Comparison of ENCODE assay signal across 26 mouse cellular contexts in the genomic region with DNA sequence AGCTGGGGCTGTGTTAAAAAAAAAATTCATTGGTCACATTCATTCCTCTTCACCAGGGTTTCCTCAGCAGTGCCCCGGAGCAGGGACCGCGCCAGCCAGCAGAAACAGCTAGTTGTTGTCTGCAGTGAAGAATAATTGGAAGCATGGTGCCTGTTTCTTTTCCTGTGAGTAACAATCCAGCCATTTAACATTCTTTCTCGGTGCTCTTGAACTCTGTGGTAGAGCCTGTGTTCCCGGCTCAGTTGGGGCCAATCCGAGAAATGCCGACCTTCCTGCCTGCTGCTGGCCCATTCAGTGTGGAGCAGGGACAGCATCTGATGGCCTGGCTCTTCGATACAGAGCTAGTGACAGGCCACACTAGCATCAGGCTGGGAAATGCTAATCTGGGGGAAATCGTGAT.
DNase-seq lines count a peak whose midpoint lies in the region; ATAC-seq and TF ChIP-seq lines count a peak whose summit lies in the region.
"Had no signal": no experiment of that assay in that cellular context is flagged by ENCODE, and none has a peak within 500 bp of the region (broad histone marks: within the 10 kb centered on the region; RNA-seq: fewer than 3 reads in every experiment).

No protein-coding gene starts in this region.

- no peak overlapping the region for H3K4me3 ChIP-seq in forebrain, embryonic 14.5 days (ENCODE audit: low read depth, low read length)
- H3K4me3 ChIP-seq in forebrain, embryonic 11.5 days (ENCODE audit: low read depth, low read length) = no peak overlapping the region
- H3K4me3 ChIP-seq in layer of hippocampus, adult 2 months = no peak overlapping the region
- H3K4me3 ChIP-seq: forebrain, embryonic 12.5 days; heart, embryonic 12.5 days; left cerebral cortex, adult 2 months; limb, embryonic 10.5 days; liver, embryonic 15.5 days; lung, embryonic 15.5 days; midbrain, embryonic 15.5 days; myocyte had no signal

- DNase-seq in forebrain, embryonic 14.5 days (ENCODE audit: low spot score) = peak; percentile 8
- DNase-seq in forebrain, embryonic 11.5 days (ENCODE audit: low spot score) = no peak
- DNase-seq in layer of hippocampus, adult 2 months (ENCODE audit: low spot score in 2 of 2) = peak in 1 of 2 experiments; percentile 47
- DNase-seq in layer of hippocampus, postnatal 25 days (ENCODE audit: extremely low spot score in 1 of 2, low spot score in 1 of 2) = no peak
- peak; percentile 35 for DNase-seq in right cerebral cortex, adult 18-20 months
- no peak for DNase-seq in right cerebral cortex, adult 2 months (ENCODE audit: low spot score in 2 of 2)
- DNase-seq in yolk sac, embryonic 10.5 days (ENCODE audit: low spot score) = no peak
- DNase-seq: adrenal gland, postnatal 36 days; cerebellum, adult 8-10 months; gastrocnemius, postnatal 14 days; heart, adult 18-20 months; heart, postnatal 10 days; kidney, adult 2 months; liver; lung, postnatal 4 days; thymus, postnatal 14 days had no signal

- 58% methylated on average over 9 of the region's 9 CpGs for WGBS in forebrain, embryonic 14.5 days
- WGBS in forebrain, embryonic 11.5 days = 63% methylated on average over 9 of the region's 9 CpGs

- no peak overlapping the region for H3K9ac ChIP-seq in forebrain, embryonic 14.5 days (ENCODE audit: low read length)
- H3K9ac ChIP-seq in forebrain, embryonic 11.5 days (ENCODE audit: low read length) = no peak overlapping the region
- H3K9ac ChIP-seq: forebrain, embryonic 12.5 days; heart, embryonic 12.5 days; liver, embryonic 15.5 days; lung, embryonic 15.5 days; midbrain, embryonic 15.5 days had no signal

- TF ChIP-seq CTCF in layer of hippocampus, adult 2 months (conservative IDR thresholded peaks at IDR 0.05) = no peak

- no peak for ATAC-seq in forebrain, embryonic 14.5 days
- ATAC-seq in forebrain, embryonic 11.5 days (replicated peaks; ENCODE audit: low FRiP score) = no peak
- ATAC-seq: midbrain, embryonic 15.5 days; Patski had no signal

- H3K9me3 ChIP-seq in forebrain, embryonic 14.5 days (replicated peaks; ENCODE audit: control insufficient read depth, low read length) = no peaks in the 10 kb centered on the region
- no peaks in the 10 kb centered on the region for H3K9me3 ChIP-seq in forebrain, embryonic 11.5 days (ENCODE audit: control insufficient read depth, low read length)
- H3K9me3 ChIP-seq: forebrain, embryonic 12.5 days; heart, embryonic 12.5 days; limb, embryonic 10.5 days; liver, embryonic 15.5 days; lung, embryonic 15.5 days; midbrain, embryonic 15.5 days had no signal

- no peaks in the 10 kb centered on the region for H3K36me3 ChIP-seq in forebrain, embryonic 14.5 days (ENCODE audit: control insufficient read depth, insufficient read depth, low read length)
- H3K36me3 ChIP-seq in forebrain, embryonic 11.5 days (ENCODE audit: control insufficient read depth, insufficient read depth, low read length) = no peaks in the 10 kb centered on the region
- H3K36me3 ChIP-seq: forebrain, embryonic 12.5 days; heart, embryonic 12.5 days; limb, embryonic 10.5 days; liver, embryonic 15.5 days; lung, embryonic 15.5 days; midbrain, embryonic 15.5 days had no signal

- no peaks in the 10 kb centered on the region for H3K27me3 ChIP-seq in forebrain, embryonic 14.5 days (replicated peaks; ENCODE audit: control insufficient read depth, insufficient read depth, low read length)
- H3K27me3 ChIP-seq in forebrain, embryonic 11.5 days (ENCODE audit: control insufficient read depth, insufficient read depth, low read length) = no peaks in the 10 kb centered on the region
- H3K27me3 ChIP-seq: forebrain, embryonic 12.5 days; heart, embryonic 12.5 days; lung, embryonic 15.5 days; midbrain, embryonic 15.5 days; Patski had no signal

- no peaks in the 10 kb centered on the region for H3K4me1 ChIP-seq in forebrain, embryonic 14.5 days (ENCODE audit: control insufficient read depth, insufficient read depth, low read length)
- no peaks in the 10 kb centered on the region for H3K4me1 ChIP-seq in forebrain, embryonic 11.5 days (replicated peaks; ENCODE audit: control insufficient read depth, insufficient read depth, low read length)
- H3K4me1 ChIP-seq: heart, embryonic 12.5 days; liver, embryonic 15.5 days; lung, embryonic 15.5 days; midbrain, embryonic 15.5 days had no signal

- H3K4me2 ChIP-seq in forebrain, embryonic 14.5 days (ENCODE audit: low read length) = no peak overlapping the region
- no peak overlapping the region for H3K4me2 ChIP-seq in forebrain, embryonic 11.5 days (ENCODE audit: low read depth, low read length, severe bottlenecking)
- H3K4me2 ChIP-seq: forebrain, embryonic 12.5 days; heart, embryonic 12.5 days; liver, embryonic 15.5 days; lung, embryonic 15.5 days; midbrain, embryonic 15.5 days had no signal

- no peak overlapping the region for H3K27ac ChIP-seq in forebrain, embryonic 14.5 days (ENCODE audit: low read depth, low read length)
- no peak overlapping the region for H3K27ac ChIP-seq in forebrain, embryonic 11.5 days (ENCODE audit: low read depth, low read length)
- H3K27ac ChIP-seq in layer of hippocampus, adult 2 months = peak overlapping the region; percentile 36; the same call in 1 of the 2 replicates
- H3K27ac ChIP-seq: forebrain, embryonic 12.5 days; kidney, postnatal 0 days; left cerebral cortex, adult 2 months; limb, embryonic 10.5 days; liver, embryonic 15.5 days; lung, embryonic 15.5 days; midbrain, embryonic 15.5 days had no signal

Comparison
In these comparisons a context has a peak if more than half of its experiments do, and no peak if none do; other contexts are left out.
1. DNase-seq: peak in forebrain, embryonic 14.5 days (single experiment) and right cerebral cortex, adult 18-20 months (single experiment); none in forebrain, embryonic 11.5 days (single experiment), layer of hippocampus, postnatal 25 days (0 of 2), right cerebral cortex, adult 2 months (0 of 2) and yolk sac, embryonic 10.5 days (single experiment).